ENCODE assay signal across 8 mouse cellular contexts in the genomic region with DNA sequence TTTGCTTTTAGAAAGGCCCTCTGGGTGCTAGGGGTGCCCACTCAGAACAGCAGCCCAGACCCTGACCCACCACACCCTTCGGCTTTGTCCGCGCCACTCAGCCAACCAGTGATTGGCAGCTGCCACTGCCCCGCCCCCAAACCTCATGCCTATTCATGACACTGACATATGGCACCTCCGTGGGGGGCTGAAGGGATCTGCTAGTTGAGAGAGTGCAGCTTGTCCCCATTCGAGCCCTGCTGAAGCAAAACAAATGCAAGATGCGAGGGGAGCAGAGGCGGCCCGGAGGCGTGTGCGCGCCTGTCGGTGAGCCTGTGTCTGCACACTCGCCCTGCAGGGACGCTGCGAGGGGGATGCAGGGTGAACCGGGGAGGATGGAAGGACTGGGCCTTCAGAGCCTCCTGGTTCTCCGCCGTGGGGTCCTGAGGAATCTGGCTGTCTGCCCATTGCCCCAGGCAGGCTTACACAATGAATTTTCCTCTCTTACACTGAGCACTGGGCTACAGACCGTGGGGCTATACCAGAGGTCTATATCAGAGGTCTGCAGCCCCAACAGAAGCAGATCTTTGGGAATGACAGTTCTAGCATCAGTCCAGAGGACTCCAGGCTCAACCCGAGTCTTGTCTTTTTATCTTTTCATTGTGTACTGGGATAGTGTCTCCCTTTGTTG. TPM values are rescaled to one million over a fixed set of nuclear protein-coding genes. Genes with fewer than 3 reads are reported as not detected.
DNase-seq lines count a peak whose midpoint lies in the region; ATAC-seq lines count a peak whose summit lies in the region.

No protein-coding gene starts in this region.

- peaks cover 34% of the 10 kb centered on the region for H3K27me3 ChIP-seq in heart, embryonic 15.5 days

- H3K9me3 ChIP-seq in heart, embryonic 15.5 days (replicated peaks): no peaks in the 10 kb centered on the region

- H3K4me2 ChIP-seq in heart, embryonic 15.5 days: peak overlapping the region; percentile 54

- H3K4me3 ChIP-seq in heart, embryonic 15.5 days: peak overlapping the region; percentile 18; the same call in 1 of the 2 replicates

- H3K4me1 ChIP-seq in heart, embryonic 15.5 days (replicated peaks): peaks cover 12% of the 10 kb centered on the region; the same call in 1 of the 2 replicates

- no peak overlapping the region for H3K9ac ChIP-seq in heart, embryonic 15.5 days

- WGBS in heart, embryonic 15.5 days: 4% methylated on average over 21 of the region's 21 CpGs

- H3K36me3 ChIP-seq in heart, embryonic 15.5 days: no peaks in the 10 kb centered on the region

- ATAC-seq in heart, embryonic 15.5 days (replicated peaks; ENCODE audit: insufficient number of reproducible peaks, insufficient read depth, low FRiP score, low read depth): no peak

- intact Hi-C loops in left cerebral cortex, postnatal 4 days (cut with DNase I): no loop called here

- no peak for DNase-seq in heart, adult 8-10 months (ENCODE audit: low spot score)
- DNase-seq in cerebellum, postnatal 10 days: peak; percentile 99
- peak; percentile 51 to 58 for DNase-seq in frontal cortex, postnatal 14 days (ENCODE audit: low spot score in 2 of 2)
- peak; percentile 97 for DNase-seq in left cerebral cortex, postnatal 4 days
- peak; percentile 91 for DNase-seq in retina, embryonic 14.5 days (ENCODE audit: low spot score)
- no peak for DNase-seq in gastrocnemius, postnatal 10 days
- no peak for DNase-seq in adrenal gland, adult 2 months

- no peak overlapping the region for H3K27ac ChIP-seq in heart, embryonic 15.5 days

RNA-seq across cellular contexts. Expression of gene Endov, which starts 24.0 kb away (rescaled TPM):
- 9.6 and 12.4 TPM in 2 replicates for polyA plus RNA-seq in heart, embryonic 15.5 days (2015; fragmentation: Nextera tagmentation; extraction: Ambion mirVana)
- total RNA-seq in heart, adult 8-10 months (2022): 10 to 100 TPM in 1 of 4 experiments, 1 to 10 TPM in 3; 7.2 to 13.2 (median 7.9) TPM
- total RNA-seq in left cerebral cortex, postnatal 4 days (2021): 10 to 100 TPM; 28.8 to 29.1 TPM
- total RNA-seq in gastrocnemius, postnatal 10 days (2021): 10 to 100 TPM in 1 of 2 experiments, 1 to 10 TPM in 1; 9.7 to 12.9 TPM
- 10 to 100 TPM; 12.1 to 18.9 TPM for total RNA-seq in adrenal gland, adult 2 months (2021)
- polyA plus RNA-seq in adrenal gland, adult 2 months (2012; rRNA removed): 12.8 and 14.7 TPM in 2 replicates

RNA-seq across cellular contexts. Expression of gene Nptx1, which starts 32.5 kb away (rescaled TPM):
- polyA plus RNA-seq in heart, embryonic 15.5 days (2015; fragmentation: Nextera tagmentation; extraction: Ambion mirVana): 0.79 and 1.1 TPM in 2 replicates
- under 1 TPM; 0.09 to 0.24 (median 0.16) TPM for total RNA-seq in heart, adult 8-10 months (2022)
- total RNA-seq in left cerebral cortex, postnatal 4 days (2021): 10 to 100 TPM; 15.7 to 19.7 TPM
- under 1 TPM; 0.50 to 0.66 TPM for total RNA-seq in gastrocnemius, postnatal 10 days (2021)
- total RNA-seq in adrenal gland, adult 2 months (2021): 1 to 10 TPM; 2.2 to 4.9 TPM
- 1.9 and 2.2 TPM in 2 replicates for polyA plus RNA-seq in adrenal gland, adult 2 months (2012; rRNA removed)

Comparison
In these comparisons a context has a peak if more than half of its experiments do, and no peak if none do; other contexts are left out.
1. DNase-seq: peak in cerebellum, postnatal 10 days (2 of 2), frontal cortex, postnatal 14 days (2 of 2), left cerebral cortex, postnatal 4 days (single experiment) and retina, embryonic 14.5 days (single experiment); none in heart, adult 8-10 months (single experiment), gastrocnemius, postnatal 10 days (single experiment) and adrenal gland, adult 2 months (single experiment).